Comparison of ENCODE assay signal across 8 mouse cellular contexts in genomic region chr5:145203936-145204691, GRCm38 (mm10). TPM values are rescaled to one million over a fixed set of nuclear protein-coding genes. Genes with fewer than 3 reads are reported as not detected.
DNase-seq lines count a peak whose midpoint lies in the region; ATAC-seq lines count a peak whose summit lies in the region.

Gene Zkscan5, plus strand, starts transcription at chr5:145204562.

- H3K27me3 ChIP-seq in hindbrain, embryonic 11.5 days (ENCODE audit: control insufficient read depth, insufficient read depth, low read length), result no peaks in the 10 kb centered on the region

- under 1% methylated on average over 22 of the region's 22 CpGs for WGBS in hindbrain, embryonic 11.5 days

- peak within 1 kb of the TSS; percentile 46 for H3K4me2 ChIP-seq in hindbrain, embryonic 11.5 days (replicated peaks; ENCODE audit: low read depth, low read length)

- ATAC-seq in hindbrain, embryonic 11.5 days (ENCODE audit: low FRiP score), result peak; percentile 96

- H3K36me3 ChIP-seq in hindbrain, embryonic 11.5 days (ENCODE audit: control insufficient read depth, insufficient read depth, low read length), result no peaks in the 10 kb centered on the region

- peak within 1 kb of the TSS; percentile 80 for H3K27ac ChIP-seq in hindbrain, embryonic 11.5 days (ENCODE audit: low read depth, low read length)

- peak within 1 kb of the TSS; percentile 44 for H3K9ac ChIP-seq in hindbrain, embryonic 11.5 days (ENCODE audit: low read depth, low read length)

- peak within 1 kb of the TSS; percentile 48 for H3K4me3 ChIP-seq in hindbrain, embryonic 11.5 days (ENCODE audit: low read depth, low read length)

- peaks cover 4% of the 10 kb centered on the region for H3K4me1 ChIP-seq in hindbrain, embryonic 11.5 days (replicated peaks; ENCODE audit: control insufficient read depth, insufficient read depth, low read length)

- DNase-seq in Muller cell, postnatal 12 days (ENCODE audit: inconsistent ontology term), result peak; percentile 99
- peak; percentile 99 for DNase-seq in cerebellum, adult 9-11 months
- peak; percentile 98 to 99 for DNase-seq in frontal cortex, adult 2 months (ENCODE audit: extremely low spot score in 1 of 2, low spot score in 1 of 2)
- peak; percentile 96 for DNase-seq in hindbrain, embryonic 11.5 days (ENCODE audit: low spot score)
- peak; percentile 97 to 98 for DNase-seq in layer of hippocampus, postnatal 10 days (ENCODE audit: low spot score in 2 of 2)
- peak; percentile 99 for DNase-seq in lung, postnatal 10 days
- peak; percentile 96 for DNase-seq in ovary, postnatal 36 days (ENCODE audit: low spot score)
- peak; percentile 97 for DNase-seq in thymus, postnatal 25 days

- H3K9me3 ChIP-seq in hindbrain, embryonic 11.5 days (ENCODE audit: control insufficient read depth, low read length), result no peaks in the 10 kb centered on the region

RNA-seq across cellular contexts. Expression of gene Zkscan5, which starts in this region (rescaled TPM):
- 9.5 and 9.7 TPM in 2 replicates for polyA plus RNA-seq in frontal cortex, adult 2 months (2012; rRNA removed)
- polyA plus RNA-seq in hindbrain, embryonic 11.5 days (2014; fragmentation: Nextera tagmentation; extraction: Ambion mirVana), result 15.4 and 18.5 TPM in 2 replicates
- 10 to 100 TPM; 14.3 to 14.8 TPM for total RNA-seq in layer of hippocampus, postnatal 10 days (2021)

Comparison
In these comparisons a context has a peak if more than half of its experiments do, and no peak if none do; other contexts are left out.
1. Peak in every context shown above with its lines: DNase-seq, ATAC-seq, H3K4me3 ChIP-seq and H3K27ac ChIP-seq.